8 mouse cellular contexts compared by ENCODE assay signal in genomic region chr19:29501106-29501505, GRCm38 (mm10). TPM values are rescaled to one million over a fixed set of nuclear protein-coding genes. Genes with fewer than 3 reads are reported as not detected.
DNase-seq lines count a peak whose midpoint lies in the region; ATAC-seq and TF ChIP-seq lines count a peak whose summit lies in the region.

No protein-coding gene starts in this region.

- peak; percentile 47 for TF ChIP-seq CTCF in E14TG2a.4 (conservative IDR thresholded peaks at IDR 0.05; ENCODE audit: low read length)

- peaks cover 22% of the 10 kb centered on the region for H3K4me1 ChIP-seq in E14TG2a.4 (replicated peaks; ENCODE audit: low read depth, low read length)
- no peaks in the 10 kb centered on the region for H3K4me1 ChIP-seq in forebrain, embryonic 11.5 days (replicated peaks; ENCODE audit: control insufficient read depth, insufficient read depth, low read length)
- peaks cover 34% of the 10 kb centered on the region for H3K4me1 ChIP-seq in liver, embryonic 16.5 days (ENCODE audit: control insufficient read depth, low read depth, low read length)
- no peaks in the 10 kb centered on the region for H3K4me1 ChIP-seq in neural tube, embryonic 12.5 days

- peak overlapping the region; percentile 21; the same call in 1 of the 2 replicates for H3K4me2 ChIP-seq in forebrain, embryonic 11.5 days (ENCODE audit: low read depth, low read length, severe bottlenecking)
- H3K4me2 ChIP-seq in liver, embryonic 16.5 days (ENCODE audit: low read depth, low read length), result peak overlapping the region; percentile 60
- peak overlapping the region; percentile 38 for H3K4me2 ChIP-seq in neural tube, embryonic 12.5 days (replicated peaks)

- H3K9ac ChIP-seq in forebrain, embryonic 11.5 days (ENCODE audit: low read length), result no peak overlapping the region
- H3K9ac ChIP-seq in liver, embryonic 16.5 days (ENCODE audit: low read depth, low read length), result peak overlapping the region; percentile 33; the same call in 1 of the 2 replicates
- H3K9ac ChIP-seq in neural tube, embryonic 12.5 days, result no peak overlapping the region

- DNase-seq in T-cell, adult 2 months (ENCODE audit: low spot score), result peak; percentile 45
- peak; percentile 61 for DNase-seq in forebrain, embryonic 11.5 days (ENCODE audit: low spot score)
- DNase-seq in hindlimb bud, embryonic 11.5 days (ENCODE audit: extremely low spot score, low read depth, low spot score), result peak; percentile 22
- DNase-seq in ovary, postnatal 10 days (ENCODE audit: low spot score), result no peak
- no peak for DNase-seq in gastrocnemius, adult 18-20 months (ENCODE audit: low spot score)

- no peak for ATAC-seq in forebrain, embryonic 11.5 days (replicated peaks; ENCODE audit: low FRiP score)
- ATAC-seq in liver, embryonic 16.5 days (ENCODE audit: low read depth), result peak; percentile 42; the same call in 1 of the 2 replicates
- no peak for ATAC-seq in neural tube, embryonic 12.5 days (ENCODE audit: low FRiP score, low read depth)

- no peaks in the 10 kb centered on the region for H3K36me3 ChIP-seq in E14TG2a.4 (ENCODE audit: insufficient read depth, low read length)
- H3K36me3 ChIP-seq in forebrain, embryonic 11.5 days (ENCODE audit: control insufficient read depth, insufficient read depth, low read length), result no peaks in the 10 kb centered on the region
- H3K36me3 ChIP-seq in liver, embryonic 16.5 days (ENCODE audit: control insufficient read depth, insufficient read depth), result no peaks in the 10 kb centered on the region
- no peaks in the 10 kb centered on the region for H3K36me3 ChIP-seq in neural tube, embryonic 12.5 days

- H3K9me3 ChIP-seq in E14TG2a.4 (ENCODE audit: low read length), result no peaks in the 10 kb centered on the region
- no peaks in the 10 kb centered on the region for H3K9me3 ChIP-seq in forebrain, embryonic 11.5 days (ENCODE audit: control insufficient read depth, low read length)
- H3K9me3 ChIP-seq in liver, embryonic 16.5 days (replicated peaks; ENCODE audit: control insufficient read depth, low read length), result no peaks in the 10 kb centered on the region
- no peaks in the 10 kb centered on the region for H3K9me3 ChIP-seq in neural tube, embryonic 12.5 days

- H3K4me3 ChIP-seq in E14TG2a.4 (replicated peaks; ENCODE audit: low read length), result peak overlapping the region; percentile 68
- 0 out of 2 replicates have a peak overlapping the region, but pooled peaks have one; percentile 6 for H3K4me3 ChIP-seq in forebrain, embryonic 11.5 days (ENCODE audit: low read depth, low read length)
- H3K4me3 ChIP-seq in liver, embryonic 16.5 days (ENCODE audit: low read depth, low read length), result peak overlapping the region; percentile 49
- no peak overlapping the region for H3K4me3 ChIP-seq in neural tube, embryonic 12.5 days

- 41% methylated on average over 11 of the region's 11 CpGs for WGBS in forebrain, embryonic 11.5 days
- 53% methylated on average over 11 of the region's 11 CpGs for WGBS in liver, embryonic 16.5 days (ENCODE audit: insufficient replicate concordance)
- 47% methylated on average over 11 of the region's 11 CpGs for WGBS in neural tube, embryonic 12.5 days

- H3K27me3 ChIP-seq in E14TG2a.4 (ENCODE audit: insufficient read depth, low read length), result no peaks in the 10 kb centered on the region
- H3K27me3 ChIP-seq in forebrain, embryonic 11.5 days (ENCODE audit: control insufficient read depth, insufficient read depth, low read length), result no peaks in the 10 kb centered on the region
- no peaks in the 10 kb centered on the region for H3K27me3 ChIP-seq in liver, embryonic 16.5 days (ENCODE audit: control insufficient read depth, insufficient read depth, low read depth, low read length)
- H3K27me3 ChIP-seq in neural tube, embryonic 12.5 days (replicated peaks), result no peaks in the 10 kb centered on the region

- no peak overlapping the region for H3K27ac ChIP-seq in forebrain, embryonic 11.5 days (ENCODE audit: low read depth, low read length)
- H3K27ac ChIP-seq in liver, embryonic 16.5 days (ENCODE audit: low read length), result no peak overlapping the region
- no peak overlapping the region for H3K27ac ChIP-seq in neural tube, embryonic 12.5 days

RNA-seq across cellular contexts. Expression of gene Ric1, which starts 21.0 kb away (rescaled TPM):
- 11.8 and 13.5 TPM in 2 replicates for polyA plus RNA-seq in forebrain, embryonic 11.5 days (2014; fragmentation: Nextera tagmentation; extraction: Ambion mirVana)
- 3.2 and 3.6 TPM in 2 replicates for polyA plus RNA-seq in liver, embryonic 16.5 days (2015; fragmentation: Nextera tagmentation; extraction: Ambion mirVana)
- 15.1 and 15.6 TPM in 2 replicates for polyA plus RNA-seq in neural tube, embryonic 12.5 days (2016; fragmentation: Nextera tagmentation; extraction: Ambion mirVana)
- 10 to 100 TPM; 25.6 to 28.0 TPM for total RNA-seq in gastrocnemius, adult 18-20 months (2021)

Comparison
In these comparisons a context has a peak if more than half of its experiments do, and no peak if none do; other contexts are left out.
1. DNase-seq: peak in T-cell, adult 2 months (single experiment), forebrain, embryonic 11.5 days (single experiment) and hindlimb bud, embryonic 11.5 days (single experiment); none in ovary, postnatal 10 days (single experiment) and gastrocnemius, adult 18-20 months (single experiment).
2. Peak in every context shown above with its lines, with median percentiles within 50 percentile points of each other: H3K4me2 ChIP-seq.